19 mouse cellular contexts compared by ENCODE assay signal in genomic region chr1:135094723-135095122, GRCm38 (mm10). TPM values are rescaled to one million over a fixed set of nuclear protein-coding genes. Genes with fewer than 3 reads are reported as not detected.
DNase-seq lines count a peak whose midpoint lies in the region; ATAC-seq and TF ChIP-seq lines count a peak whose summit lies in the region.
"Had no signal": no experiment of that assay in that cellular context is flagged by ENCODE, and none has a peak within 500 bp of the region (broad histone marks: within the 10 kb centered on the region; RNA-seq: fewer than 3 reads in every experiment).

No protein-coding gene starts in this region.

- H3K4me2 ChIP-seq in lung, postnatal 0 days (replicated peaks; ENCODE audit: low read depth, low read length) = no peak overlapping the region
- H3K4me2 ChIP-seq in CH12.LX (ENCODE audit: insufficient read depth, low read depth, poor library complexity, severe bottlenecking) = peak overlapping the region; percentile 10
- no peak overlapping the region for H3K4me2 ChIP-seq in hindbrain, embryonic 12.5 days (replicated peaks)
- H3K4me2 ChIP-seq: embryonic facial prominence, embryonic 15.5 days; hindbrain, embryonic 14.5 days; neural tube, embryonic 12.5 days had no signal

- no peaks in the 10 kb centered on the region for H3K79me2 ChIP-seq in heart, adult 2 months (replicated peaks; ENCODE audit: control insufficient read depth, insufficient read depth, low read length)
- H3K79me2 ChIP-seq in CH12.LX (replicated peaks; ENCODE audit: control insufficient read depth, extremely low read depth, insufficient read depth, poor library complexity, severe bottlenecking) = no peaks in the 10 kb centered on the region

- no peaks in the 10 kb centered on the region for H3K36me3 ChIP-seq in heart, adult 2 months (ENCODE audit: control insufficient read depth, insufficient read depth, low read length)
- H3K36me3 ChIP-seq in lung, postnatal 0 days (ENCODE audit: insufficient read depth, low read length) = no peaks in the 10 kb centered on the region
- no peaks in the 10 kb centered on the region for H3K36me3 ChIP-seq in CH12.LX (replicated peaks in 1 of 2; ENCODE audit: control insufficient read depth in 1 of 2, insufficient read depth in 1 of 2, low read length in 1 of 2)
- H3K36me3 ChIP-seq in hindbrain, embryonic 12.5 days = no peaks in the 10 kb centered on the region
- H3K36me3 ChIP-seq: embryonic facial prominence, embryonic 15.5 days; forebrain, embryonic 10.5 days; neural tube, embryonic 12.5 days had no signal

- TF ChIP-seq EP300 in heart, adult 2 months (IDR thresholded peaks at IDR 0.05; ENCODE audit: insufficient read depth, low read depth, low read length) = no peak
- no peak for TF ChIP-seq EP300 in lung, postnatal 0 days (IDR thresholded peaks at IDR 0.05)
- no peak for TF ChIP-seq EP300 in CH12.LX (IDR thresholded peaks at IDR 0.05; ENCODE audit: low read length)

- H3K4me3 ChIP-seq in heart, adult 2 months = no peak overlapping the region
- H3K4me3 ChIP-seq in lung, postnatal 0 days (ENCODE audit: low read depth, low read length) = no peak overlapping the region
- no peak overlapping the region for H3K4me3 ChIP-seq in CH12.LX (replicated peaks in 1 of 3; ENCODE audit: low read depth in 2 of 3, low read length in 2 of 3, poor library complexity in 1 of 3)
- no peak overlapping the region for H3K4me3 ChIP-seq in hindbrain, embryonic 12.5 days
- H3K4me3 ChIP-seq: embryonic facial prominence, embryonic 15.5 days; forebrain, embryonic 10.5 days; megakaryocyte, embryonic 14.5 days; neural tube, embryonic 12.5 days had no signal

- in situ Hi-C loops in CH12.LX (cut with MboI; ENCODE audit: low pct_ligation_motif_present, low pct_unique_long_range_greater_than_20kb, low sequenced_read_pairs) = no loop called here

- peak; percentile 40 for TF ChIP-seq RAD21 in CH12.LX (IDR thresholded peaks at IDR 0.05; ENCODE audit: low read depth, low read length)

- intact Hi-C loops in heart, adult 2 months (cut with DNase I) = loop anchor here (5.0 kb wide), 1 partner anchor 82 kb away; no protein-coding TSS in a partner anchor

- peak; percentile 32 for TF ChIP-seq CTCF in heart, adult 2 months (IDR thresholded peaks at IDR 0.05)
- TF ChIP-seq CTCF in lung, postnatal 0 days (IDR thresholded peaks at IDR 0.05) = peak; percentile 12; the same call in 1 of the 2 replicates
- peak in 1 of 2 experiments; percentile 63; a peak in 2 of 4 replicates for TF ChIP-seq CTCF in CH12.LX (conservative IDR thresholded peaks at IDR 0.05 in 1 of 2, IDR thresholded peaks at IDR 0.05 in 1 of 2; ENCODE audit: low read depth in 2 of 2, low read length in 2 of 2)

- peak overlapping the region; percentile 71 for H3K27ac ChIP-seq in heart, adult 2 months
- H3K27ac ChIP-seq in lung, postnatal 0 days (ENCODE audit: low read length) = no peak overlapping the region
- H3K27ac ChIP-seq in CH12.LX (ENCODE audit: insufficient read depth, low read depth) = no peak overlapping the region
- H3K27ac ChIP-seq in hindbrain, embryonic 12.5 days = no peak overlapping the region
- H3K27ac ChIP-seq: embryonic facial prominence, embryonic 15.5 days; forebrain, embryonic 10.5 days; hindbrain, embryonic 14.5 days; neural tube, embryonic 12.5 days had no signal

- H3K27me3 ChIP-seq in heart, adult 2 months (ENCODE audit: control insufficient read depth, insufficient read depth, low read length) = no peaks in the 10 kb centered on the region
- H3K27me3 ChIP-seq in lung, postnatal 0 days (replicated peaks; ENCODE audit: insufficient read depth, low read length) = no peaks in the 10 kb centered on the region
- peaks cover 31% of the 10 kb centered on the region for H3K27me3 ChIP-seq in CH12.LX (replicated peaks)
- peaks cover 5% of the 10 kb centered on the region; the same call in 1 of the 2 replicates for H3K27me3 ChIP-seq in hindbrain, embryonic 12.5 days

- no peak for ATAC-seq in lung, postnatal 0 days
- peak; percentile 65 for ATAC-seq in megakaryocyte progenitor cell, adult 5-6 weeks (replicated peaks; ENCODE audit: poor library complexity)
- ATAC-seq in hindbrain, embryonic 12.5 days (ENCODE audit: low FRiP score) = no peak
- ATAC-seq: intestine, embryonic 16.5 days; midbrain, embryonic 16.5 days had no signal

- dilution Hi-C loops in CH12.LX (cut with MboI; ENCODE audit: extremely low pct_ligation_motif_present, extremely low pct_unique_long_range_greater_than_20kb, low sequenced_read_pairs) = no loop called here

- DNase-seq in heart, adult 2 months = no peak
- no peak for DNase-seq in heart, adult 8-10 months (ENCODE audit: low spot score)
- DNase-seq in lung, postnatal 0 days (ENCODE audit: low spot score) = no peak
- DNase-seq in lung, postnatal 4 days = no peak
- peak; percentile 61 for DNase-seq in CH12.LX (ENCODE audit: extremely low read depth)
- DNase-seq in layer of hippocampus, adult 9-11 months = no peak
- DNase-seq: cerebellum, adult 9-10 months; heart, postnatal 14 days; right cerebral cortex, postnatal 14 days had no signal

- 45% methylated on average over 7 of the region's 7 CpGs for WGBS in heart, adult 2 months
- WGBS in lung, postnatal 0 days = 55% methylated on average over 7 of the region's 7 CpGs
- WGBS in hindbrain, embryonic 12.5 days = 62% methylated on average over 7 of the region's 7 CpGs

- peak overlapping the region; percentile 22 for H3K9ac ChIP-seq in heart, adult 2 months (ENCODE audit: low read depth, low read length)
- no peak overlapping the region for H3K9ac ChIP-seq in lung, postnatal 0 days (replicated peaks; ENCODE audit: low read depth)
- no peak overlapping the region for H3K9ac ChIP-seq in CH12.LX (ENCODE audit: insufficient read depth, low read depth)
- H3K9ac ChIP-seq in hindbrain, embryonic 12.5 days = no peak overlapping the region
- H3K9ac ChIP-seq: embryonic facial prominence, embryonic 15.5 days; hindbrain, embryonic 14.5 days; neural tube, embryonic 12.5 days had no signal

- TF ChIP-seq POLR2A in heart, adult 2 months (IDR thresholded peaks at IDR 0.05; ENCODE audit: insufficient read depth, low read depth, low read length) = no peak
- no peak for TF ChIP-seq POLR2A in CH12.LX (IDR thresholded peaks at IDR 0.05; ENCODE audit: low read depth, low read length)

- peaks cover 8% of the 10 kb centered on the region; the same call in 1 of the 2 replicates for H3K4me1 ChIP-seq in heart, adult 2 months (ENCODE audit: control insufficient read depth, insufficient read depth, low read length)
- no peaks in the 10 kb centered on the region; the same call in 1 of the 2 replicates for H3K4me1 ChIP-seq in lung, postnatal 0 days (ENCODE audit: insufficient read depth, low read depth, low read length)
- peaks cover 17 to 48% of the 10 kb centered on the region in 2 experiments for H3K4me1 ChIP-seq in CH12.LX (ENCODE audit: control insufficient read depth in 1 of 2, insufficient read depth in 2 of 2)
- no peaks in the 10 kb centered on the region for H3K4me1 ChIP-seq in hindbrain, embryonic 12.5 days
- H3K4me1 ChIP-seq: neural tube, embryonic 12.5 days had no signal

- no peaks in the 10 kb centered on the region for H3K9me3 ChIP-seq in lung, postnatal 0 days (ENCODE audit: low read length)
- H3K9me3 ChIP-seq in CH12.LX (replicated peaks; ENCODE audit: low read length) = no peaks in the 10 kb centered on the region
- H3K9me3 ChIP-seq in hindbrain, embryonic 12.5 days (replicated peaks) = no peaks in the 10 kb centered on the region
- H3K9me3 ChIP-seq: embryonic facial prominence, embryonic 15.5 days; forebrain, embryonic 10.5 days; megakaryocyte, embryonic 14.5 days; neural tube, embryonic 12.5 days had no signal

TF ChIP-seq in CH12.LX, 34 proteins besides CTCF, POLR2A, EP300 and RAD21 (continues in another document):
- TF ChIP-seq BHLHE40 (IDR thresholded peaks at IDR 0.05; ENCODE audit: low read depth, low read length) (no peak), TCF12 (IDR thresholded peaks at IDR 0.05; ENCODE audit: low read depth, low read length) (no peak), SMC3 (IDR thresholded peaks at IDR 0.05; ENCODE audit: low read depth, low read length) (peak; percentile 40), MAX (IDR thresholded peaks at IDR 0.05; ENCODE audit: low read length) (no peak), GABPA (IDR thresholded peaks at IDR 0.05; ENCODE audit: insufficient replicate concordance, low read depth, low read length) (no peak)

RNA-seq across cellular contexts. Expression of gene Lgr6, which starts 10.4 kb away (rescaled TPM):
- total RNA-seq in heart, adult 2 months (2021) = 10 to 100 TPM; 12.2 to 14.4 TPM
- polyA plus RNA-seq in heart, adult 2 months (2012; rRNA removed) = 12.6 and 21.5 TPM in 2 replicates
- total RNA-seq in heart, adult 8-10 months (2022) = 10 to 100 TPM; 12.9 to 17.9 (median 15.9) TPM
- 2.9 and 3.9 TPM in 2 replicates for polyA plus RNA-seq in lung, postnatal 0 days (2015; fragmentation: Nextera tagmentation; extraction: Ambion mirVana)
- 0.17 and 0.38 TPM in 2 replicates for total RNA-seq in CH12.LX (2012; rRNA removed)
- 0.07 TPM in 1 of 2 replicates, not detected in the other for total RNA-seq in CH12.LX (2014; rRNA removed)
- polyA plus RNA-seq in CH12.LX (2012; ENCODE audit: insufficient read length, low read depth) = 0.16 TPM in 2 replicates
- total RNA-seq in megakaryocyte progenitor cell, adult 5-6 weeks (2015) = 0.05 TPM in 1 of 2 replicates, not detected in the other
- 0.08 TPM in 1 of 2 replicates, not detected in the other for total RNA-seq in megakaryocyte progenitor cell, adult 5-6 weeks (2017)
- 0.70 and 0.90 TPM in 2 replicates for polyA plus RNA-seq in hindbrain, embryonic 12.5 days (2016; fragmentation: Nextera tagmentation; extraction: Ambion mirVana)

RNA-seq across cellular contexts. Expression of gene Ptpn7, which starts 37.8 kb away (rescaled TPM):
- under 1 TPM; 0.73 to 0.82 TPM for total RNA-seq in heart, adult 2 months (2021)
- 0.82 and 1.4 TPM in 2 replicates for polyA plus RNA-seq in heart, adult 2 months (2012; rRNA removed)
- 1 to 10 TPM in 1 of 4 experiments, under 1 TPM in 3; 0.34 to 1.5 (median 0.49) TPM for total RNA-seq in heart, adult 8-10 months (2022)
- 2.9 and 3.0 TPM in 2 replicates for polyA plus RNA-seq in lung, postnatal 0 days (2015; fragmentation: Nextera tagmentation; extraction: Ambion mirVana)
- total RNA-seq in CH12.LX (2012; rRNA removed) (61.4 and 69.7 TPM in 2 replicates), CH12.LX (2014; rRNA removed) (77.5 and 81.9 TPM in 2 replicates)
- polyA plus RNA-seq in CH12.LX (2012; ENCODE audit: insufficient read length, low read depth) = 78.7 and 81.9 TPM in 2 replicates
- 75.0 and 75.4 TPM in 2 replicates for total RNA-seq in megakaryocyte progenitor cell, adult 5-6 weeks (2015)
- total RNA-seq in megakaryocyte progenitor cell, adult 5-6 weeks (2017) = 103 and 112 TPM in 2 replicates
- 1.2 TPM in 2 replicates for polyA plus RNA-seq in hindbrain, embryonic 12.5 days (2016; fragmentation: Nextera tagmentation; extraction: Ambion mirVana)
- total RNA-seq: layer of hippocampus, adult 18-20 months had no signal

RNA-seq across cellular contexts. Expression of gene Arl8a, which starts 51.9 kb away (rescaled TPM):
- 10 to 100 TPM; 20.1 to 21.0 TPM for total RNA-seq in heart, adult 2 months (2021)
- 30.5 and 32.5 TPM in 2 replicates for polyA plus RNA-seq in heart, adult 2 months (2012; rRNA removed)
- 10 to 100 TPM; 19.0 to 21.4 (median 20.7) TPM for total RNA-seq in heart, adult 8-10 months (2022)
- 51.8 and 56.3 TPM in 2 replicates for polyA plus RNA-seq in lung, postnatal 0 days (2015; fragmentation: Nextera tagmentation; extraction: Ambion mirVana)
- total RNA-seq in CH12.LX (2012; rRNA removed) (8.5 and 10.9 TPM in 2 replicates), CH12.LX (2014; rRNA removed) (4.2 and 4.7 TPM in 2 replicates)
- 42.1 and 52.7 TPM in 2 replicates for polyA plus RNA-seq in CH12.LX (2012; ENCODE audit: insufficient read length, low read depth)
- 32.1 and 35.1 TPM in 2 replicates for total RNA-seq in megakaryocyte progenitor cell, adult 5-6 weeks (2015)
- total RNA-seq in megakaryocyte progenitor cell, adult 5-6 weeks (2017) = 18.4 and 19.9 TPM in 2 replicates
- 171 and 183 TPM in 2 replicates for polyA plus RNA-seq in hindbrain, embryonic 12.5 days (2016; fragmentation: Nextera tagmentation; extraction: Ambion mirVana)

Comparison
In these comparisons a context has a peak if more than half of its experiments do, and no peak if none do; other contexts are left out.
1. RNA of gene Lgr6, which starts 10.4 kb away (total RNA-seq): 12.9 to 17.9 TPM in heart, adult 8-10 months and 12.2 to 14.4 TPM in heart, adult 2 months; 0.07 to 0.38 TPM in CH12.LX and 0.05 to 0.08 TPM in megakaryocyte progenitor cell, adult 5-6 weeks; every median in the first group is over 4 times any median in the second.
2. RNA of gene Ptpn7, which starts 37.8 kb away (total RNA-seq): 75.0 to 112 TPM in megakaryocyte progenitor cell, adult 5-6 weeks and 61.4 to 81.9 TPM in CH12.LX; 0.73 to 0.82 TPM in heart, adult 2 months and 0.34 to 1.5 TPM in heart, adult 8-10 months; every median in the first group is over 10 times any median in the second.